Mouse (Mus musculus) thymus, adult 2 months (tissue): Measurements from ENCODE around the gene Dnmt3a.

Source experiments
- CTCF ChIP-seq: fragments of 200-500 bp; IDR thresholded peaks from 2 replicates; pipeline ENCODE4 v1.5.1; 2012; ENCODE audit warnings: mild to moderate bottlenecking, control low read depth, low read length, moderate library complexity, borderline replicate concordance; ENCODE audit not compliant: control insufficient read depth, poor library complexity, insufficient read depth; ENCODE audit errors: extremely low read depth
- POLR2A ChIP-seq: fragments of 200-500 bp; IDR thresholded peaks from 2 replicates; pipeline ENCODE4 v1.6.1; 2012; ENCODE audit warnings: mild to moderate bottlenecking, low read length, control low read depth, moderate library complexity; ENCODE audit not compliant: control insufficient read depth, poor library complexity, insufficient read depth; ENCODE audit errors: extremely low read depth

DNA sequence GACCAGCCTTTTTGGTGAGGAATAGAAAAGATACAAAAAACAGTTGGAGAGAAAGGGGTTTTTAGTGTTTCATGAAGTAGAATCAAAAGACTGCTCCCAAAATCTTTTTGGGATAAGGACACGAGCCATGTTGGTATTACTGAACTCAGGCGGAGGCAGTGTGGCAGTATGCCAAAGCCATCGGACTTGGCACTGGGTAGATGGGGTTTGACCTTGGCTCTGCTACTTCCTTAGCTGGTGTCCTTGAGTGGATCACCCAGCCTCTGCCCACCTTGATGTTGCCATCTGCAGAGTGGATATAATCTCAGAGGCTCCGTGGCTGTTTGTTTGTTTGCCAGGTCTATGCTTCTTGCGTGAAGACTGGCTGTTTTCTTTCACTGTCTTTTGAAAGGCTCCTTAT is 11.8 kb downstream of the Dnmt3a start:
- TF ChIP-seq POLR2A (no peak), CTCF (no peak)
